Mouse (Mus musculus): ENCODE results near the gene Slc6a12.

Slc6a12 gene

DNA sequence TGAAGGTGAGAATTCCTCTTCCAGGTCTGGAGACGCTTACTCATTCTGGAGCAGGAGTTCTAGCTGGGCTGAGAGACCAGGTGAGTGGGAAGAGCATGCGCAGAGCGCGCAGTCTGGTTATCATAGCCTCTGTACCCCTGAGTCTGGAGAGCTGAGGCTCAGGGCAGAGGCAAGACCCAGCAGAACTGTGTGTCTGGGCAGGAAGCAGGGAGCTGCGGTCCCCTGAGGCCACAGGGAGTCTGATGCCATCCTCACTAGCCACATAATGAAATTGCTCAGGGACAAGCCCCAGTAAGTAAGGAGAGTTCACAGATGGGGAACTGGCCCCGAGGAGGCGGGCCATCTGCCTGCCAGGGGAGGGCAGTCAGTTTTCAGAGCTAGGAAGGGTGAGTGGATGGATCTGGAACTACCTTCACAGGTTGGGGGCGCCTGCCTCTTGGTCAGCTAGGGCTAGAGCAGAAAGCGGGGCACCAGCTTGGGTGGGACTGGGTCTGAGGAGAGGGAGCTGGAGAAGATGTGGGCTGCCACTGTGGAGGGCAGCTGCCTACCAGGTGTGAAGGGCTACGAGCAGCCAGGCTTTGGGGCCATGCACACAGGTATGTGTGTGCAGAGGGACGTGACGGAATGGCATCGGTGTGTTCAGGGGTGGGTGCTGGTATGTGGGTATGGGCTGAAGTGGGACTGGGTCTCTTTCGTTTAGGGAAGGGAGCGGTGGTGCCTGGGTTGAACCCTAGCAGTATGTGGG lies at the start of gene Slc6a12:
Slc6a12 (plus strand) TSS at position 51 of the 745 bp plus-strand sequence.
- in situ Hi-C loops (cut with MseI, MboI): loop anchor here in 1 of 2 experiments (5.0 kb wide), 1 partner anchor 189 kb away; no protein-coding TSS in a partner anchor

DNA sequence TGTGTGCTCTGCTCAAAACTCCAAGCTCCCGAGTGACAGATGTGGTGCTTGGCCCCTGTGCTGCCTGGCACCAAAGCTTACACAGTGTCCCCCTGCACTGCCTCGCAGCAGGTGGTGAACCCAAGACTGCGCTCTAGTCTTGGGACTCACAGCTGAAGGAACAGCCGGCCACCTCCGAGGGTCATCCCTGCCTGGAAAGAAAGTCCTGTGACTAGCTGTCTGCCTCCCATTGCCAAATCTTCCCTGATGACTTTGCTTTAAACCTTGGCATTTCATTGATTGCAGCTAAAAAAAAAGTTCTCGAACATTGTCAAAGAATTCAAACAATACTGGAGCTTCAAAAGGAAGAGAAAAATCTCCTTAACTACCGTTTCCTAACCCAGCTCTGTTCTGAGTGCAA lies 43.6 kb upstream of the Slc6a12 start:
- in situ Hi-C loops (cut with MseI, MboI): no loop called here

DNA sequence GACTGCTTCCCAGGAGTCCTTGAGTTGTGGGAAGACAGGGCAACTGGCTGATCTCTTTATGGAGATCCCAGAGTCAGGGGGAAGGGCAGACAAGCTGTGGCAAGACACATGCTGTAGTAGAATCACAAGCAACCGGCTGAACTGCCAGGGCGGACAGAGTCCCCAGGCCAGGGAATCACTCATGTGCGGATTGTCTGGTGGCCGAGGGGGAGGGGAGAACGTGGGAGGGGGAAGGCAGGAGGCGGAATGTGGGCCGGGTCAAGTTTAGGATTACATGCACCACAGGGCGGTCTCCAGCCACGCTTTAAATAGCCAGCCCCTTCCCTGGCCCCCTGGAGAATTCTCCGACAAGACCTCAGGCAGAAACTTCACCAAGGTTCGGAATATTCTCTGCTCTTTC lies 42.9 kb upstream of the Slc6a12 start, which contains the start of gene Slc6a13:
Slc6a13 (plus strand) TSS at position 274 of the 400 bp plus-strand sequence.
- in situ Hi-C loops (cut with MseI, MboI): no loop called here

DNA sequence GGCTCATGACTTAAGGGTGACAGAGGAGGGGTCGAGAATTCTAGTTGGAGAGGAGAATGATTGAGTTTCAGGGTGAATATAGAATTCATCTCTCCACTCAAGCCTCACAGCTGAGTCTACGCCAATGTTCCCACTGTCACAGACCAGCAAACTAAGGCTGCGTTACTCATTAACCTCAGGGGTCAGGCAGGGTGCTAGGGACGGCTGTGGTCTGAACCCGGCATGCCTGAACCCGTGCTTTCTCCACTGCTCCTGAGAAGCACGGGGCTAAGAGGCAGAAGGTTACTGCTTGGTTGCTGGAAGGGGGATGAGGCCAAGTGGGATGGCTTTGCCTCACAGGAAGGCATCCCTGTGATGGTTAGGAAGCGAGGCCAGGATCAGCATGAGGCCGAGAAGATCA lies 42.4 kb upstream of the Slc6a12 start:
- in situ Hi-C loops (cut with MseI, MboI): no loop called here

DNA sequence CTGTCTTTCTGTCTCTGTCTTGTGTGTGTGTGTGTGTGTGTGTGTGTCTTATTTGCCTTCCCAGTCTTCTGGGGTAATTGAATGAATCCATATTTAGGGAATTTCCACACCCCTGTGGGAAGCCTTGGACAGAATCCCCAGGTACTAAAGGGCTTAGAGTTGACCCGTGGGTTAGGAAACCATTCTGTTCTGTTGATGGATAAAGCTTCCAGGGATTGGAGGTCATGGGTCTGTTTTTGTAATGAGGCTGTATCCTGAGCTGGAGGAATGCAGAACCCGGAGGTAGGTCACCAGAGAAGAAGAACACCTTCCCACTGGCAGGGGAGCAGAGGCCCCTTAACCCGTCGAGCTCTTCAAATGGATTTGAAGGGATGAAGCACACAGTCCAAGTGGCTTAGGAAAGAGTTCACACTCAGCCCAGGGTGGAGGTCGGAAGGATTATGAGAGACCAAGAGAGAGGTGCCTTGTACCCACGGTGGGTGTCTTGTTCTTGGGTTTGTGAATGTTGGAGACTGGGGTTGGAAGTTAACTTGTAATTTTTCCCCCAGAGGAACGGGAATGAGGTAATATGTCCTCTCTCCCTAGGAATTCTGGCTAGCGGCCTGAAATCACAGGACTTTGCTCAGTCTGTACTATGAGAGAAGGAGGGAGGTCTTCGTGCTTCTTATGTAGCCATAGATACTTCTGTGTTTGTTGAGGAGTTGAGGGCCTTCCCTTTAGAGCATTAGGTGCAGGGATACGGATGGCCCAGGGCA lies 39.2 kb upstream of the Slc6a12 start:
- in situ Hi-C loops (cut with MseI, MboI): no loop called here

DNA sequence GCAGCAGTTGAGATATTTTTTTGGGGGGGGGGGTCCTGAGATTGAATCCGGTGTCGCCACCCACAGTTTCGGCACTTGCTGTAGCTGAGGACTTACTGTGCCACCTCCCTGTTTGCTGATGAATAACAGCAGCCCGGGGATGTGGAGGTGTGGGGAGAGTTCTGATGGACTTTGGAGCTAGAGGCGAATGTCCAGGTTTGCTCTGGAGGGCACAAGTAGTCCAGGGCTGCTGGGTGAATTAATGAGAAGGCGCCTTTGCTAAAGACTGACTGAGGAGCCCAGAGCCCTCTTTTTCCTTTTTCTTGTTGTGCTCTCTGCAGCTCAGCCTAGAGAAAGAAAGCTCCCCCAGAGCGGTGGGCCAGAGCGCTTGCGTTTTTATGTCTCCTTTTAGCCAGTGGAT lies 38.2 kb upstream of the Slc6a12 start:
- in situ Hi-C loops (cut with MseI, MboI): no loop called here

DNA sequence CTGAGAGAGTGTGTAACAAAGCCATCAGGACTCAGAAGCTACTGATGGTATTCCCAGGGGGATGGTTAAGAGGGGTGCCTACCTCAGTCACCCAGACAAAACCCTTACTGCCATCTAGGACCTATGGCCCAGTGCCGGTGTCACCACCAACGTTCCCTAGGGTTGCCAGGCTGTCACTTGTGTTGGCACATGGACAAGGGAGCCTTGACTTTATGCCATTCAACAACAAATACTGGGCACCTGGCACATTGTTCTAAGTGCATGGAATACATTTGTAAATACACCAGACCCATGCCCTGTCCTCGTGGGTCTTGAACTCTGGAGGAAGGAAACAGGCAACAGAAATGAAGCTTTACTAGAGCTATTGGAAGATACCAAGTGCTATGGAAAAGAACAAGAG lies 37.3 kb upstream of the Slc6a12 start:
- in situ Hi-C loops (cut with MseI, MboI): no loop called here

DNA sequence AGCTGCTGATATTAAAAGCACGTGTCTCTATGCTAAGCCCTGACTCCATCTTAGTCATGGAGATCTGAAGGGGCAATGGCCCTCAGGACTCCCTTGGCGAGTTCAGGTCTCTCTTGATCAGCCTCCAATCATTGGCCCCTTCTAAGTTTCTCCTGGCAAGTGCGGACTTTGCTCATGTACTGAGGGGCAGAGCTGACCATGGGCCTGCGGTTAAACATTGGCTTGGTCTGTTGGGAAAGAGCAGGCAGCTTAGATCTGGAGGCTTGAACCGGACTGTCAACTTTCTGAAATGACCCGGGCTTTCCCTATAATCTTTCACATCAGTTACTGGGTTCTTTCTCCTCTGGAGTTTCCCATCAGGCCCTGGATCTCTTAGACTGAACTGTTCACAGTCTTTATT lies 31.9 kb upstream of the Slc6a12 start:
- in situ Hi-C loops (cut with MseI, MboI): no loop called here

DNA sequence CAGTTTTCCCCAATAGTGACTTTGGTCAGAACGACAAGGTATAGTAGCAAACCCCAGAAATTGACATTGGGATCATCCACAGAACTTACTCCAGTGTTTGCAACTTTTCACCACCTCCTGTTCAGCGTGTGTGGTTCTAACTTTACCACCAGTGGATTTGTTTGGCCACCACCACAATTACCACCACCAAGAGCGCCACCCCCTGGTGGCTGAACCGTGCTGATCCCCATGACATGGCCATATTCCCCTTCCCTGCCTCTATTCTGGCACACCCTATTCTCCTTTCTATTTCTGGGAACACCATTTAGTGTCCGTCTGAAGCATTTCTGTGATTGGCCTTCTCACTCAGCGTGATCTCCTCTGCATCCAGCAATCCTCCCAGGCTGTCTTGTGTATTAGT lies 23.8 kb upstream of the Slc6a12 start:
- in situ Hi-C loops (cut with MseI, MboI): no loop called here

DNA sequence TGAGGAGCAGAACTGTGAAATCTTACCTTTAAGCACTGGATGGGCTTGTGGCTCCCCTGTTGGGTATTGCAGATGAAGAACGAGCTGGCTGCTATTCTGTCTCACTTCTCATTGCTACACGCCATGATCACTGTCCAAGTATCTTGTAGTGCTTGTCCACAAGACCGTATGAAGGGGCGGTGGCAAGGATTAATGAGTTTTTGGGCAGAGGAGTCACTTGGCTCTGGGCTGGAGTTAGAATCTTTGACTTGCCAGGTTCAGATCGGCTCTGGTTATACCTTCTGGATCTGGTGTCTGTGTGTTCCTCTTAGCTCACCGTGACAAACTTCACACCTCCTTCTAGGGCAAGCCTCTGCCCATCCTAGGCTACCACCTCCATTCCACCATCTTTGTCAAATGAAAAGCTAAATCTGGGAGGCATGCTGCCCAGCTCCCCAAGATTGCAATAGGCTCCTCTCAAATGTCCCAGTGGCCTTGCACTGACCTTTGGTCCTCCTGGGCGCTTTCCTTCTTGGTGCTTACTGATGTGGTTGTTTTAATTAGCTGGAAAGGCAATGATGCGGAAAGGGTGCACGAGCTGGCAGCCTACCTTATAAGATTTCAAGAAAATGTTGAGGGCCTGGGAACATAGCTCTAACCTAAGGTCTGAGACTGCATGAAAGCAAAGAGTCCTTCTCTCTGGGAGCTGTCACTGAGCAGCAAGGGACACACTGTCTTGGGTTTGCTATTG lies 20.3 kb upstream of the Slc6a12 start:
- in situ Hi-C loops (cut with MseI, MboI): no loop called here

DNA sequence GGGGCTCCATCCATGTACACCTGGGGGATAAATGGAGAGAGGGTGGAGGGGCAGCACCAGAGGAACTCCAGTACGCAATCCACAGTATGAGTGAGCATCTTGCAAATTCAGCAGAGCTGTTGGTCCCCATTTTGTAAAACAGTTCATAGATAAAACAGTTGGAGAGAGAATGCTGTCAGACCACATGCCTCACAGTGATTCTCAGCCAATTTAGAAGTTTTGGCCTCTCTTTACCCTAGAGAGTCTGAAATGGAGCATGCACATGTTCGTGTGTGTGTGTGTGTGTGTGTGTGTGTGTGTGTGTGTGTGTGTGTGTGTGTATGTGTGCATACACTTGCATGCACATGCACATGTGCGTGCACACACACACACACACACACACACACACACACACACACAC lies 17.6 kb upstream of the Slc6a12 start:
- in situ Hi-C loops (cut with MseI, MboI): no loop called here

DNA sequence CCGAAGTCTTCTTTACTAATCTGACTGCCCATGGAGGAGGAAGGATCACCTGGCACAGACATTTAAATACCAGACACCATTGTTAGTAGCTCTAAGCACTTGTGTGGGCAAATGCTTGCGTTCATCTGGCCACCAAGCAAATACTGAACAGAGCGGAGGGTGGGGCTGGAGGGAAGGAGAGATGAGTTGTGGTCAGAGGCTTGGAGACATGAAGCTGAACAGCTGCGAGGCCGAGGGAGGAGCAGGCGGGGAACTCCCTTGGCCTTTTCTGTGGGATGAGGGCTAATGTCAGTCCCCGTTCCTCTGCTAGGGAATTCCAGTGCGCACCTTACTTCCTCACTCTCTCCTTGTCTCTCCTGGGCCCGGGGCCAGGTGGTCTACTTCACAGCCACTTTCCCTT lies 17.1 kb upstream of the Slc6a12 start:
- in situ Hi-C loops (cut with MseI, MboI): no loop called here

DNA sequence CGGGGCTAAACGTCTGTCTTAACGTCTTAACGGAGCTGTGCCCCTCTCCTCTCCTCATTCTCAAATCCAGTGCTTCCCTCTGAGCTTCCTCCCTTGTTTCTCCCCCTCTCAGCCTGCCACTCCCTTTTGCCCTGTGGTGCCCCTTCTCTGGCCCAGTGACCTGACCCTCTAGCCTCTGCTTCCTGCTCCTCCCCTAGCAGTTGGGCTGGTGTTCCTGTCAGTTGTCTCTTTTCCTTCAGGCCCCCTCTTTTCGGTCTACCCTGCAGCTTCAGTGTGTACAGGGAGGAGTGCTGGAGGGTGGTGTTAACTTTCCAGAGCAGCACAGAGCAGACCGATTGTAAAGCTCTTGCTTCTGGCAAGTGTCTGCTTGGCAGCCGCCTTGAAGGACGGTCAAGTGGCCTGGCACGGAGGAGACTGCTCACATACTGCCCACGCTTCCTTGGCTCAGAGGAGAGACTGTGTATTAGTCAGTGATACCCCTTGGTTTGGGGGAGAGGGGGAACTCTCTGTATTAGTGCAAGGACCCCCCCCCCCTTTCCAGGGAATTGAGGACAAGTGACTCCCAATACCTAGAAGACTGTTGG lies 16.3 kb upstream of the Slc6a12 start:
- in situ Hi-C loops (cut with MseI, MboI): no loop called here

DNA sequence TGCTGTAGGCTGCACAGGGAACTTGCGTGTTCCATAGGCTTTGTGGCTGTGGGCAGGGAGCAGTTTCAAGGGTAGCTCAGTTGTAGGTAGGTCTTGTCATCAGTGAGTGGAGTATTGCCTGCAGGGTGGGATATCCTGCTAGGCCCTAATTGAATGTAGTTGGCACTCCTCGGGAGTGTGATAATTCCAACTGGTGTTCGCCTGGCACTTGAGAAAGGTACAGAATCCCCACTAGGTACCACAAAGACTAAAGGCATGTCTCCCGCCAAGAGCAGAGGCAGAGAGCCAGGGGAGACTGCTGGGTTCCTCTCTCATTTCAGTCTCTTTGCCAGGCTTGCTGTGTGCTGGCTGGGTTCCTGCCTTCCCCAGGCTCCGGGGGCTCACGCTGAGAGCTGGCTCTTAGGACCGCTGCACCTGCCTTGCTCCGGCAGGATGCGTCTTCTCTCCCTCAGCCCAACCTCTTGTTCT lies 14.4 kb upstream of the Slc6a12 start:
- in situ Hi-C loops (cut with MseI, MboI): no loop called here

DNA sequence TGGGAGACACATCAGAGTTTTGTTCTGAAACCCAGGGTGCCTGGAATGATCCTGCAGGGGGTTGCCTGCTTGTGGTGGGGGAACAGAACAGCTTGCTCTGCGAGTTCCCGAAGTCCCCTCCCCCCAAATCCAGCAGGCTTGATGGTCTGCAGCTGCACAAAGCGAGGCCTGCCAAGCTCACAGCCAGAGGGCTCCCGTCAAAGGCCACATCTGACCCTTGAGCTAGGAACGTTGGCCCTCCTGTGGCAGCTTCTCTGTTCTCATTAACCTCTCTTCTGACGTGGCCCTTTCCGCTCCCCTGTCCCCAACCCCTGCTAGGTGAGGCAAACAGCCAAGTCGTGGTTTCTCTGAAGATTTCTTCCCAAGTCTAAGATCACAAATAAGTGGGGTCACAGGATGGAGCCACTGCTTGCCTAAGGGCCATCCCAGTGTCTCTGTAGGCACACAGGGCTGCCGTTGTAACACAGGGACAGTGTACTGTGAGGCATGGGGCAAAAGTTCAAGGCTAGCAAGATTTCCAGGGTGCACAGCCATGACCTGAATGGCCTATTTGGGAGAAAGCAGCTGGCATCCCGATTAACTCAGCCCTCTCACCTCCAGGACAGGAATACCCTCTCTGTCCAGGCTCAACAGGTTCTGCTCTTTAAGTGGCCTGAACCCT lies 12.9 kb upstream of the Slc6a12 start:
- in situ Hi-C loops (cut with MseI, MboI): no loop called here

DNA sequence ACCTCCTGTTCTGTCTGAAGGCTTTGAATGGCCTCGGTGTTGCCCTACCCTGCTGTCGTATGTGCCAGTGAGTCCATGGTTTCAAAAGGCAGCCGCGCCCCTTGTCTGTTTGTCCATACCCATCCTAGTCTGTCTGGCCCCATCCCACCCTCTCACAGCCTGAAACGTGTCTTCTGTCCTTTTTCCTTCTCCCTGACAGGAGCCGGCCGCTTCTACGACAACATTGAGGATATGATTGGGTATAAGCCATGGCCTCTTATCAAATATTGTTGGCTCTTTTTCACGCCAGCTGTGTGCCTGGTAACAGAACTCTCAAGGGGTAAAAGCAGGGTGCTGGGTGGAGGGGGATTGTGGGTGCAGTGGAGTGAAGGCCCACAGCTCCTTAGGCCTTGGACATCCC lies 7.0 kb upstream of the Slc6a12 start:
- in situ Hi-C loops (cut with MseI, MboI): loop anchor here in 1 of 2 experiments (5.0 kb wide), 1 partner anchor 196 kb away; no protein-coding TSS in a partner anchor

DNA sequence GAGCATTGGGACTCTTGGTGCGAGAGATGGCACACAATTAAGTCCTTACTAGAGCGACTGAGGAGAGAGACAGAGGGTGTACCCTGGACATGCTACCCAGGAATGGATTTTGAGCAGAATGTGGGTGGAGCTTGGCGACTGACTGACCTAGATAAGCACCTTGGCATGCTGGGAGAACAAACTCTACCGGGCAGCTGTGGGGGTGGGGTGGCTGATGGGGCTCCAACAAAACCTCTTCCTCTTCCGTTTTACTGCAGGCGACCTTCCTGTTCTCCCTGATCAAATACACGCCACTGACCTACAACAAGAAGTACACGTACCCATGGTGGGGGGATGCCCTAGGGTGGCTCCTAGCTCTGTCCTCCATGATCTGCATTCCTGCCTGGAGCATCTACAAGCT lies 6.3 kb upstream of the Slc6a12 start:
- in situ Hi-C loops (cut with MseI, MboI): loop anchor here in 1 of 2 experiments (5.0 kb wide), 1 partner anchor 196 kb away; no protein-coding TSS in a partner anchor

DNA sequence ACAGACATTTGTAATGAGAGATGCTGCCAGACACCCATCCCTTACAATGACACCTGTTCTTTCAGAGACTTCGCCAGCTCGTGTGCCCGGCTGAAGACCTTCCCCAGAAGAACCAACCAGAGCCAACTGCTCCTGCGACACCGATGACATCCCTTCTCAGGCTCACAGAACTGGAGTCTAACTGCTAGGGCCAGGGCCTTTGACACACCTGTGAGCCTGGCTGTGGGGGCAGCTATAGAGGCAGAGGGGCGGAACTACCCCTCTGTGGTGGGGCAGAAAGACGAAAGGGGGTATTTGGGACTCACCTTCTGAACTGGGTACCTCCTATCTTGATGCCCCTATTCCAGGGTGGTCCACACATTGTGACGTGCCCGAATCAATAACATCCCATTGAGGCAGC lies 5.6 kb upstream of the Slc6a12 start:
- in situ Hi-C loops (cut with MseI, MboI): loop anchor here in 1 of 2 experiments (5.0 kb wide), 1 partner anchor 195 kb away; no protein-coding TSS in a partner anchor

DNA sequence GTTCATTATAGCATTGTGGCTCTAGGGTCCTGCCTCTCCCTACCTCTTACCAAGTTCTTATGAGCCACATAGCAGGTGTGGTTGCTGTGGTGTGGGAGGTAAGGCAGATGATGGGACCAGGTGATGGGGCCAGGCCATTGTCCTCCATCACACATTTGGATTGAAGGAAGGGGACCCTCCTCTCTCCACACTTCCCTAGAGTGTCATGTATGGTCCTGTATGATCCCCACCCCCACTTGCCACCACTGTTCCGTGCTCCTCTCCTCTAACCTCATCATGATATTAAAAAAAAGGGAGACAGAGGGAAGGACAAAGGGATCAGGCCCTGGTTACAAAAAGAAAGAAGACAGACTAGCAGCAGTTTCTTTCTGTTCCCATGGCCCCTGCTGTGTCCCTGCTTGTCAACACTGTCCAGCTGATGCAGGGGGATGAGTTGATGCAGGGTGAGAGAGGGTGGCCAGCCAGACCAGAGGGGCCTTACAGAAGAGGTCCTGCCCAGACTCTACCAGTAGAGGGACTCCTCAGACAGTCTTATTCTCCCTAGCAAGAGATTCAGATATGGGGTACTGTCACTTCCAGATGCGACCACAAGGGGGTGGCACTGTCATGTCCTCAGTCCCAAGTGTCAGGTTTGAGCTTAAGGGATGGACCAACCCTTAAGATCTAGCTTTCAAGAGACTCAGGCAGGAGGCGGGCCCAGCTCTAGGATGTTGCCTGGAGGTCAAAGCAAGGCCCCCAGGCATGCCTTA lies 4.9 kb upstream of the Slc6a12 start:
- in situ Hi-C loops (cut with MseI, MboI): loop anchor here in 1 of 2 experiments (5.0 kb wide), 1 partner anchor 194 kb away; no protein-coding TSS in a partner anchor

DNA sequence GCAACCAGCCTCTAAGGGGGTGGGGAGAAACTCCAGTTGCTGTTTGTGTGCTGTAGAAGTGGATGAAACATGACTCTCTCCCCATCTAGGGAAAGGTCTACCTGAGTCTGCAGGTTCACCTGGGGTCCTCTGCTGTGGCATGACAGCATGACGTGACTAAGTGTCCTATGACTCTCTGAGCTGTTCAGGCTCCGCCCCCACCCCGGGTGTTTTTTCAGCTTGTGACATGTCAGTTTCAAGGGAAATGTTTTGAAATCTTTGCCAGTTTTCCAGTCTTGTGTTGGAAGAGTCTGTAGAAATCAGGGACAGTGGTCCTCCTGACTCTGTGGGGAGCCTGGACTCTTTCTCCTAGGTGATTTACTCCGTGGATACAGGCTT lies 4.4 kb upstream of the Slc6a12 start:
- in situ Hi-C loops (cut with MseI, MboI): loop anchor here in 1 of 2 experiments (5.0 kb wide), 1 partner anchor 194 kb away; no protein-coding TSS in a partner anchor
